Mouse (Mus musculus) liver, embryonic 14.5 days (tissue): ENCODE results near the gene Etnk1. TPM values are rescaled to one million over a fixed set of nuclear protein-coding genes. Genes with fewer than 3 reads are reported as not detected.

ENCODE experiments used
- ATAC-seq: fragments of 200-750 bp; cut with Nextera tagmentation; 2 replicates; pipeline ENCODE4 v1.8.0; 2017; ENCODE audit warnings: moderate number of reproducible peaks, mild to moderate bottlenecking, moderate library complexity; ENCODE audit not compliant: insufficient read depth
- DNase-seq, 3 experiments: peaks; one replicate each; pipeline ENCODE4 v3.0.0-alpha.2; 2012 to 2013; ENCODE audit warnings: low read depth in 3 of 3, low spot score in 3 of 3
- H3K27ac ChIP-seq: fragments of 300-500 bp; sonication (generic); 2 replicates; pipeline ENCODE4 v1.5.1; 2014; ENCODE audit warnings: moderate library complexity, mild to moderate bottlenecking, control low read depth, inconsistent platforms
- H3K27me3 ChIP-seq: fragments of 300-500 bp; sonication (generic); 2 replicates; pipeline ENCODE4 v1.6.1; 2014; ENCODE audit warnings: mild to moderate bottlenecking, low read length, moderate library complexity; ENCODE audit not compliant: control insufficient read depth, insufficient read depth
- H3K36me3 ChIP-seq: fragments of 300-500 bp; sonication (generic); replicated peaks from 2 replicates; pipeline ENCODE4 v1.6.1; 2014; ENCODE audit warnings: low read depth; ENCODE audit not compliant: control insufficient read depth, insufficient read depth
- H3K4me1 ChIP-seq, 2 experiments: fragments of 200-500 bp in 1 of 2; fragments of 300-500 bp in 1 of 2; sonication (generic) in 1 of 2; replicated peaks; 2 replicates each; pipeline ENCODE4 v1.6.1; 2012 to 2014; ENCODE audit warnings: antibody characterized with exemption in 1 of 2, inconsistent platforms in 1 of 2, low read length in 1 of 2; ENCODE audit not compliant: control insufficient read depth in 2 of 2, insufficient read depth in 2 of 2
- H3K4me2 ChIP-seq: fragments of 300-500 bp; sonication (generic); 2 replicates; pipeline ENCODE4 v1.6.1; 2014; ENCODE audit warnings: low read depth, mild to moderate bottlenecking, control low read depth, moderate library complexity
- H3K4me3 ChIP-seq, 2 experiments: fragments of 200-500 bp in 1 of 2; fragments of 300-500 bp in 1 of 2; sonication (generic) in 1 of 2; 2 replicates each; pipeline ENCODE4 v1.5.1; 2012 to 2014; ENCODE audit warnings: low read depth in 2 of 2, low read length in 2 of 2, mild to moderate bottlenecking in 2 of 2, control low read depth in 1 of 2, inconsistent platforms in 1 of 2, moderate library complexity in 1 of 2; ENCODE audit not compliant: insufficient read depth in 1 of 2
- H3K9ac ChIP-seq: fragments of 300-500 bp; sonication (generic); replicated peaks from 2 replicates; pipeline ENCODE4 v1.6.1; 2014; ENCODE audit warnings: mild to moderate bottlenecking, control low read depth, moderate library complexity
- H3K9me3 ChIP-seq: fragments of 300-500 bp; sonication (generic); 2 replicates; pipeline ENCODE4 v1.6.1; 2016; ENCODE audit warnings: low read length, mixed read lengths; ENCODE audit not compliant: control insufficient read depth
- CTCF ChIP-seq: IDR thresholded peaks from 2 replicates; pipeline ENCODE4 v1.5.1; 2016; ENCODE audit warnings: antibody characterized with exemption, low read depth, control low read depth
- EP300 ChIP-seq: IDR thresholded peaks from 2 replicates; pipeline ENCODE4 v1.6.1; 2016; ENCODE audit warnings: antibody characterized with exemption, low read depth
- WGBS: fragments of 180-500 bp; shearing (Covaris S2); extraction: QIAGEN DNeasy Blood & Tissue Kit; methylation state at CpG from one replicate; pipeline ENCODE4 v1.1.7; 2014; ENCODE audit not compliant: insufficient replicate concordance; 5-methylcytosine and 5-hydroxymethylcytosine counted together
- polyA plus RNA-seq, 2 experiments: library from polyadenylated mRNA; depleted of rRNA in 1 of 2; stranded (reverse) in 1 of 2; unstranded in 1 of 2; fragments of >200 nt; fragmentation: Nextera tagmentation in 1 of 2; extraction: Ambion mirVana in 1 of 2; gene quantifications; 2 replicates each; pipeline versions ENCODE4 v1.2.1 to v1.2.3; 2012 to 2014

The Etnk1 gene
- polyA plus RNA-seq, 2 experiments: 7.5 to 12.1 TPM

DNA sequence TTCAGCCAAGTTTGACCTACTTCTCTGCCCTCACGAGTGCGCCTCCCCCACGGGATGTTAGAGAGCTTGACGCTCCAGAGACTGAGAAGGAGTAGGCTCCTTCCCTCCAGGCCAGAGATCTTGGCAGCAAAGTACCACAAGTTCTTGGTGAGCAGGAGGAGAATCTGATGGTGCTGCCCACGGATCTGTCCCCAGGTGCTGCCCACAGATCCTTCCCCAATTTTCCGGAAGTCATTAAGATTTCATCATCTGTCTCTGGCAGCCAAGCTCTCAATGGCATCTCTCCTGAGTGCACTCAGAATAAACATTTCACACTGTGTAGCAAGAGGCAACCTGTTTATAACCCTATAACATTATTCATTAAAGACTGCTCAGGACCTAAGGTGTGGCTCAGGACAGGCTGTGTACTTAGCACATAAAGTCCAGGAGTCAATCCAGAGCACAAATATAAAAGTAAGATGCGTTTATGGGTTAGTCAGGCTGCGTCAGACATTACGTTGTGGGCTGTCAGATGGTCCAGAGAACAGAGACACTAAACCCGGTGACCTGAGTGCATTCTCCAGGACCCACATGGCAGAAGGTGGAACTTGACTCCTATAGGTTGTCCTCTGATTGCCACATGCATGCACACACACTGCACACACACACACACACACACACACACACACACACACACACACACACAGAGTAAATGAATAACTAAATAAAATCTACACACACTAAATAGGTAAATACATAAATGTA lies 13.1 kb upstream of the Etnk1 start:
- Histone ChIP-seq H3K4me3 (no peak overlapping the region), H3K4me2 (no peak overlapping the region), H3K27ac (no peak overlapping the region), H3K9ac (no peak overlapping the region), H3K27me3 (no peaks in the 10 kb centered on the region), H3K36me3 (no peaks in the 10 kb centered on the region), H3K4me1 (peaks cover 3 to 5% of the 10 kb centered on the region in 2 experiments), H3K9me3 (no peaks in the 10 kb centered on the region)
- WGBS: 59% methylated on average over 10 of the region's 10 CpGs
- ATAC-seq (no peak; the same call in 1 of the 2 replicates), DNase-seq (no peak)
- TF ChIP-seq EP300 (no peak), CTCF (no peak)

DNA sequence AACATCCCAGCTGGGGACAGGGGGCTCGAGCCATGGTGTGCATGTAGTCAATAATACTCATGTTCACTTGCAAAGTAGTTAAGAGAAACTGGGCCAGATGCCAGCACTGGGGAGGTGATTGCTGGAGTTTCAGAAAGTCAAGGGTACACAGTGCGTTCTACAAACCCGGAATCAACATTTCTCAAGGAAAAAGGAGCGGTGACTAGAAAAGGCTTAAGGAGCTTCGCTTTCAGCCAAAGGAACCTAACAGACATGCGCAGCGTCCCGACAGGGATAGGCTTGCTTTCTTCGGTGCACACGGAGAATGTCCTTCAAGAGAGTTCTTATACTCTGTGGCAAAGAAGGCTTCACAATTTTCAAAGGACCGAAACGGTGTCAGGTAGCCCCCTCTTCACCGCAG lies 12.1 kb upstream of the Etnk1 start:
- no peak for TF ChIP-seq CTCF
- no peak for DNase-seq
- H3K9ac ChIP-seq: no peak overlapping the region

DNA sequence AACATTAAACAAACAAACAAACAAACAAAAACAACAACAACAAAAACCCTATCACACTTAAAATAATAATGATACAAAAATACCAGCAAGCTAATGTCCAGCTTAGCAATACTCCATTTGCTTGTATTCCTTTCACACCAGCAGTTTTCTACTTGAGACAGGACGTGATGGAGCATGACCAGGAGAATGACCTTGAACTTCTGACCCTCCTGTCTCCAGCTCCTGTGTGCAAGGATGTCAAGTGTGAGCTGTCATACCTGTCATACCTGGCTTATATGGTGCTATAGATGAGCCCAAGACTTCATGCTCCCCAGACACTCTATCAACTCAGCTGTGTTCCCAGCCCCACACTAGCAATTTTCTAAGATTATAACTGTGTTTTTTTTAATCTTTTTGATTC lies 11.0 kb upstream of the Etnk1 start:
- Histone ChIP-seq H3K4me2 (no peak overlapping the region), H3K9ac (no peak overlapping the region), H3K9me3 (no peaks in the 10 kb centered on the region), H3K4me3 (no peak overlapping the region), H3K36me3 (no peaks in the 10 kb centered on the region), H3K4me1 (peaks cover 3 to 5% of the 10 kb centered on the region in 2 experiments), H3K27ac (no peak overlapping the region), H3K27me3 (no peaks in the 10 kb centered on the region)
- ATAC-seq (no peak), DNase-seq (no peak)
- TF ChIP-seq CTCF (no peak), EP300 (no peak)
- 69% methylated on average over 1 of the region's 1 CpGs for WGBS

More for the DNA sequence above, 12.1 kb upstream of the Etnk1 start:
- Histone ChIP-seq H3K27ac (no peak overlapping the region), H3K36me3 (no peaks in the 10 kb centered on the region), H3K9me3 (no peaks in the 10 kb centered on the region), H3K4me3 (no peak overlapping the region), H3K4me1 (peaks cover 3 to 5% of the 10 kb centered on the region in 2 experiments), H3K27me3 (no peaks in the 10 kb centered on the region), H3K4me2 (no peak overlapping the region)
- ATAC-seq: no peak
- WGBS: 78% methylated on average over 13 of the region's 13 CpGs

DNA sequence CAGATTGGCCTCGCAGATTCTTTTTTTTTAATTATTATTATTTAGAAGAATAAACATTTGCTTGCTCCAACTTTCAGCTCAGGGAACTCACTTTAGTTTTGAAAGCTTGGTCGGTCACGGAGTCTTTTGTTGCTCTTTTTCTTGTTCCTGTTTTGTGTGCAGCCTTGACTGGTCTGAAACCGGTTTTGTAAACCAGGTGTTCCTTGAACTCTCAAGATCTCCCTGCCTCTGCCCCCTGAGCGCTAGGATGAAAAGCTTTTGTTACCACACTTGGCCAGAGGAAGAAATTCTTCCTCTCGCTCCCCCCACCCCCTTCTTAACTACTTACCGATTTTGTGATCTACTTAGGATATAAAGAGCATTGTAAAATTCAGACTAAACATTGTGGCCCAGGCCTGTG lies 10.3 kb upstream of the Etnk1 start:
- Histone ChIP-seq H3K4me3 (no peak overlapping the region), H3K9ac (no peak overlapping the region), H3K27me3 (no peaks in the 10 kb centered on the region), H3K4me2 (no peak overlapping the region), H3K4me1 (peaks cover 0 to 5% of the 10 kb centered on the region in 2 experiments; a peak in 3 of 4 replicates), H3K9me3 (no peaks in the 10 kb centered on the region), H3K36me3 (no peaks in the 10 kb centered on the region), H3K27ac (no peak overlapping the region)
- 58% methylated on average over 7 of the region's 7 CpGs for WGBS
- no peak for TF ChIP-seq EP300
- TF ChIP-seq CTCF: no peak
- DNase-seq (no peak), ATAC-seq (no peak)

DNA sequence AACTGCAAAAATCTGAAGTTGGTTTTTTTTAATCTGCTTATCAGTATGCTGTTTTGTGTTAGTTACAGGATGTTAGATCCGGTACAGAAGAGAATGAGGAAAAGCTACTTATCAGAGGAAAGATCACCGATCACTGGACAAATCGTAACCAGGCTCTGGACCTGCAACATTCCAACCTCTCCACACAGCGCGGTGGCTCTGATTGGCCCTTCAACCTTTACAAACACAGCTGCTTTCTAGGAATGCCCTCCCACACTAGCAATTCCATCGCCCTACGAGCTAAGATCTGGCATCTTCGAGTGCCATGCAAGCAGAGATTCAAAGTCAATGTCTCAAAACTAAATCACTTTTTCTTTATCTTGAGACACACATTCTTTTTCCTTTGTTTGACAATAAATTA lies 9.6 kb upstream of the Etnk1 start:
- Histone ChIP-seq H3K9ac (no peak overlapping the region), H3K27ac (no peak overlapping the region), H3K27me3 (no peaks in the 10 kb centered on the region), H3K4me3 (no peak overlapping the region), H3K9me3 (no peaks in the 10 kb centered on the region), H3K4me2 (no peak overlapping the region), H3K4me1 (peaks cover 0 to 2% of the 10 kb centered on the region in 2 experiments; a peak in 1 of 4 replicates), H3K36me3 (no peaks in the 10 kb centered on the region)
- 68% methylated on average over 8 of the region's 8 CpGs for WGBS
- DNase-seq: no peak
- TF ChIP-seq CTCF (no peak), EP300 (no peak)
- ATAC-seq: no peak
